Mouse (Mus musculus) midbrain, embryonic 11.5 days (tissue): ENCODE results near the gene Trmt1l. TPM values are rescaled to one million over a fixed set of nuclear protein-coding genes. Genes with fewer than 3 reads are reported as not detected.
"Not testable (repeated sequence)": the region's sequence is repeated elsewhere in the genome, so short reads cannot be mapped to it uniquely, and the experiment has no call there.

Source experiments
- ATAC-seq: fragments of 200-750 bp; cut with Nextera tagmentation; 2 replicates; pipeline ENCODE4 v1.8.0; 2017; ENCODE audit warnings: moderate TSS enrichment, moderate library complexity; ENCODE audit not compliant: low FRiP score
- DNase-seq: peaks from one replicate; pipeline ENCODE4 v3.0.0; 2015; ENCODE audit warnings: low spot score; ENCODE audit errors: missing footprints
- H3K27ac ChIP-seq: fragments of 300-500 bp; sonication (generic); 2 replicates; pipeline ENCODE4 v1.5.1; 2014; ENCODE audit warnings: low read depth, low read length
- H3K27me3 ChIP-seq: fragments of 300-500 bp; sonication (generic); 2 replicates; pipeline ENCODE4 v1.6.1; 2014; ENCODE audit warnings: mild to moderate bottlenecking, low read length, moderate library complexity, mixed read lengths; ENCODE audit not compliant: control insufficient read depth, insufficient read depth
- H3K36me3 ChIP-seq: fragments of 300-500 bp; sonication (generic); 2 replicates; pipeline ENCODE4 v1.6.1; 2014; ENCODE audit warnings: mild to moderate bottlenecking, low read length, moderate library complexity, mixed read lengths; ENCODE audit not compliant: control insufficient read depth, insufficient read depth
- H3K4me1 ChIP-seq: fragments of 300-500 bp; sonication (generic); 2 replicates; pipeline ENCODE4 v1.6.1; 2014; ENCODE audit warnings: low read length; ENCODE audit not compliant: control insufficient read depth, insufficient read depth
- H3K4me2 ChIP-seq: fragments of 300-500 bp; sonication (generic); 2 replicates; pipeline ENCODE4 v1.6.1; 2014; ENCODE audit warnings: mild to moderate bottlenecking, moderate library complexity
- H3K4me3 ChIP-seq: fragments of 300-500 bp; sonication (generic); 2 replicates; pipeline ENCODE4 v1.5.1; 2014; ENCODE audit warnings: low read depth, low read length
- H3K9ac ChIP-seq: fragments of 300-500 bp; sonication (generic); 2 replicates; pipeline ENCODE4 v1.6.1; 2014; ENCODE audit warnings: low read length
- H3K9me3 ChIP-seq: fragments of 300-500 bp; sonication (generic); 2 replicates; pipeline ENCODE4 v1.6.1; 2016; ENCODE audit warnings: low read length; ENCODE audit not compliant: control insufficient read depth
- WGBS: fragments of 180-500 bp; shearing (Covaris S2); extraction: QIAGEN DNeasy Blood & Tissue Kit; methylation state at CpG from one replicate; pipeline ENCODE4 v1.1.7; 2014; 5-methylcytosine and 5-hydroxymethylcytosine counted together
- polyA plus RNA-seq: library from polyadenylated mRNA; unstranded; fragments of >200 nt; fragmentation: Nextera tagmentation; extraction: Ambion mirVana; gene quantifications from 2 replicates; pipeline ENCODE4 v1.2.1, GENCODE M21; 2014

The Trmt1l gene
- polyA plus RNA-seq, 1 experiment from 2014 or later, result 56.7 TPM

GRCm38 (mm10) chr1:151449866-151450265 lies 21.5 kb downstream of the Trmt1l start:
- H3K27ac ChIP-seq, result no peak overlapping the region
- no peaks in the 10 kb centered on the region for H3K9me3 ChIP-seq
- H3K27me3 ChIP-seq, result no peaks in the 10 kb centered on the region
- DNase-seq (peak; percentile 79), ATAC-seq (no peak)
- peaks cover 22% of the 10 kb centered on the region for H3K36me3 ChIP-seq
- WGBS, result 98% methylated on average over 10 of the region's 10 CpGs
- no peak overlapping the region for H3K4me2 ChIP-seq
- no peak overlapping the region for H3K9ac ChIP-seq
- H3K4me1 ChIP-seq, result no peaks in the 10 kb centered on the region
- H3K4me3 ChIP-seq, result no peak overlapping the region

DNA sequence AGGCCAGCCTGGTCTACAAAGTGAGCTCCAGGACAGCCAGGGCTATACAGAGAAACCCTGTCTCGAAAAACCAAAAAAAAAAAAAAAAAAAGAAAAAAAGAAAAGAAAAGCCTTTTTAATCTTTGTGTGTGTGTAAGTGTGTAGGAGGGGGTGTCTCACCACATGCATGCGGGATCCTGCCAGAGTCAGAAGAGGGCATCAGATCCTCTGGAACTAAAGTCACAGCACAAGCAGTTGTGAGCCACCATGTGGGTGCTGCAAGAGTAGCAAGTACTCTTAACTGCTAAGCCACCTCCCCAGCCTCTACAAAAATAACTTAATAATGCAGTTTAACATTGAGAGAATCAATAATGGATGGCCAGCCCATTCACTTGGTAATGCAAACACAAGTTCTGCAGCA lies 22.5 kb downstream of the Trmt1l start:
- H3K27me3 ChIP-seq, result no peaks in the 10 kb centered on the region
- H3K9ac ChIP-seq, result no peak overlapping the region
- peaks cover 15% of the 10 kb centered on the region for H3K36me3 ChIP-seq
- DNase-seq, result no peak
- no peaks in the 10 kb centered on the region for H3K9me3 ChIP-seq
- no peak overlapping the region for H3K4me2 ChIP-seq
- 100% methylated on average over 1 of the region's 2 CpGs for WGBS
- no peak for ATAC-seq
- H3K27ac ChIP-seq, result no peak overlapping the region
- H3K4me1 ChIP-seq, result no peaks in the 10 kb centered on the region
- H3K4me3 ChIP-seq, result no peak overlapping the region

- ATAC-seq, result no peak
- 96% methylated on average over 11 of the region's 11 CpGs for WGBS
- H3K36me3 ChIP-seq, result peaks cover 15% of the 10 kb centered on the region
Observed at GRCm38 (mm10) chr1:151451946-151452345, 23.6 kb downstream of the Trmt1l start.

DNA sequence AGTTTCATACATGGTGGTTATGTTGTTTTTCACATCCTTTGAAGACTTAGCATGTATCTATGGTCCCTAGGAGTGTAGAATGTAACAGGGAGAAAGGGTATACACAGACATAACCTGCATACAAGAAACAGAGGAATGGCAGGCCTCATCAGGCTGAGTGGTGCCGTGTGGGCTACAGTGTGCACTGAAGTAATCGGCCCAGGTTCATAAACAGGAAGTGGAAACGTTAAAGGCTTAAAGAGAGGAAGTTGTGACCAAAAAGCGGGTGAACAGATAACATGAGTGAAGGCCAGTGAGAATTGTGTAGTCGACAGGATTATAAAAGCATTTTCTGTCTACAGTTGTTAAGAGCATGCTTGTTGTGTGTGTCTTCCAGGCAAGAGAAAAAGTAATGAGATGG lies 28.7 kb downstream of the Trmt1l start:
- ATAC-seq, result no peak
- Histone ChIP-seq H3K9ac (no peak overlapping the region), H3K4me1 (no peaks in the 10 kb centered on the region), H3K9me3 (no peaks in the 10 kb centered on the region), H3K27ac (no peak overlapping the region), H3K36me3 (peaks cover 8% of the 10 kb centered on the region), H3K4me3 (no peak overlapping the region), H3K4me2 (no peak overlapping the region), H3K27me3 (no peaks in the 10 kb centered on the region)
- no peak for DNase-seq
- WGBS, result 89% methylated on average over 5 of the region's 5 CpGs

More at GRCm38 (mm10) chr1:151451946-151452345, 23.6 kb downstream of the Trmt1l start:
- H3K27ac ChIP-seq, result no peak overlapping the region
- no peaks in the 10 kb centered on the region for H3K4me1 ChIP-seq
- H3K27me3 ChIP-seq, result no peaks in the 10 kb centered on the region
- no peak overlapping the region for H3K4me2 ChIP-seq
- peak; percentile 79 for DNase-seq
- no peak overlapping the region for H3K4me3 ChIP-seq
- no peaks in the 10 kb centered on the region for H3K9me3 ChIP-seq
- H3K9ac ChIP-seq, result no peak overlapping the region

GRCm38 (mm10) chr1:151461265-151461664 lies 32.9 kb downstream of the Trmt1l start:
- peaks cover 2% of the 10 kb centered on the region; the same call in 1 of the 2 replicates for H3K36me3 ChIP-seq
- H3K9ac ChIP-seq, result no peak overlapping the region
- ATAC-seq (0 out of 2 replicates have a peak, but pooled peaks have one; percentile 14), DNase-seq (no peak)
- no peak overlapping the region for H3K4me3 ChIP-seq
- H3K4me1 ChIP-seq, result no peaks in the 10 kb centered on the region
- WGBS, result 81% methylated on average over 9 of the region's 9 CpGs
- no peak overlapping the region for H3K27ac ChIP-seq
- H3K27me3 ChIP-seq, result no peaks in the 10 kb centered on the region
- H3K4me2 ChIP-seq, result no peak overlapping the region
- H3K9me3 ChIP-seq, result no peaks in the 10 kb centered on the region

DNA sequence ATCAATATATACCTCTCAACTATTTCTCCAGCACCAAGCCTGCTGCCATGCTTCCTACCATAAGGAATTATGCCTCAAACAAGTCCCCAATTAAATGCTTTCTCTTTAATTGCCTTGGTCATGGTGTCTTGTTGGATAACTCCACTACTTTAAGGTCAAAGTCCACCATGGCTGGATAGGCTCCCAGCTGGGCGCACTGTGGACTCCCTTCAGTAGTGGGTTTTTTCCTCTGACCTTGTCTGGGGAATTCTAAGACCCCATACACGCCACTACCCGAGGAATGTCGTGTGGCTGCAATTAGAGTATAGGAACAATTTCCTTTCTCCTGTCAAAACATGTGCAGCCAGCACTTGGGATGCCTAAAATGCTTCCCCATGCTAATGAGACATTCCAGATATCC lies 36.6 kb downstream of the Trmt1l start:
- Histone ChIP-seq H3K4me3 (no peak overlapping the region), H3K4me2 (no peak overlapping the region), H3K27ac (no peak overlapping the region), H3K27me3 (no peaks in the 10 kb centered on the region), H3K9ac (no peak overlapping the region), H3K4me1 (no peaks in the 10 kb centered on the region), H3K9me3 (no peaks in the 10 kb centered on the region), H3K36me3 (peaks cover 3% of the 10 kb centered on the region; the same call in 1 of the 2 replicates)
- DNase-seq, result no peak
- no peak for ATAC-seq
- 67% methylated on average over 4 of the region's 4 CpGs for WGBS

- Histone ChIP-seq H3K36me3 (peaks cover 8% of the 10 kb centered on the region; the same call in 1 of the 2 replicates), H3K4me1 (no peaks in the 10 kb centered on the region), H3K9me3 (no peaks in the 10 kb centered on the region), H3K4me2 (no peak overlapping the region), H3K4me3 (no peak overlapping the region), H3K27me3 (no peaks in the 10 kb centered on the region), H3K27ac (no peak overlapping the region), H3K9ac (no peak overlapping the region)
- DNase-seq (no peak), ATAC-seq (no peak)
- WGBS, result 89% methylated on average over 4 of the region's 4 CpGs
Observed at GRCm38 (mm10) chr1:151466571-151466970, 38.2 kb downstream of the Trmt1l start.

- WGBS, result 60% methylated on average over 7 of the region's 7 CpGs
- H3K36me3 ChIP-seq, result peaks cover 23% of the 10 kb centered on the region; the same call in 1 of the 2 replicates
Observed at GRCm38 (mm10) chr1:151471429-151471828, 43.1 kb downstream of the Trmt1l start.

GRCm38 (mm10) chr1:151472386-151472785 lies 44.0 kb downstream of the Trmt1l start:
- not testable (repeated sequence) for H3K9me3 ChIP-seq, H3K27ac ChIP-seq, H3K4me1 ChIP-seq, H3K27me3 ChIP-seq, H3K4me2 ChIP-seq, DNase-seq, ATAC-seq, H3K4me3 ChIP-seq, H3K9ac ChIP-seq
- WGBS, result 91% methylated on average over 8 of the region's 8 CpGs
- peaks cover 23% of the 10 kb centered on the region; the same call in 1 of the 2 replicates for H3K36me3 ChIP-seq

More at GRCm38 (mm10) chr1:151471429-151471828, 43.1 kb downstream of the Trmt1l start:
- no peaks in the 10 kb centered on the region for H3K9me3 ChIP-seq
- DNase-seq, result no peak
- no peak for ATAC-seq
- no peak overlapping the region for H3K27ac ChIP-seq
- H3K4me3 ChIP-seq, result no peak overlapping the region
- H3K27me3 ChIP-seq, result no peaks in the 10 kb centered on the region
- no peak overlapping the region for H3K9ac ChIP-seq
- H3K4me1 ChIP-seq, result no peaks in the 10 kb centered on the region
- H3K4me2 ChIP-seq, result no peak overlapping the region
